Comparison of ENCODE assay signal across 17 mouse cellular contexts in genomic region chr10:34230121-34230675, GRCm38 (mm10).
"Had no signal": no experiment of that assay in that cellular context is flagged by ENCODE, and none has a peak within 500 bp of the region (broad histone marks: within the 10 kb centered on the region; RNA-seq: fewer than 3 reads in every experiment).

No protein-coding gene starts in this region.

- H3K4me2 ChIP-seq: limb, embryonic 12.5 days; liver, embryonic 13.5 days; lung, embryonic 15.5 days; midbrain, embryonic 12.5 days; neural tube, embryonic 15.5 days had no signal

- DNase-seq: kidney, adult 9 months; kidney, postnatal 10 days; kidney, postnatal 4 days; liver; liver, embryonic 13.5 days; liver, postnatal 0 days; lung, postnatal 14 days; right cerebral cortex, adult 18-20 months; right cerebral cortex, postnatal 25 days; thymus, postnatal 4 days had no signal

- ATAC-seq: liver, postnatal 0 days had no signal

- H3K9me3 ChIP-seq: limb, embryonic 12.5 days; liver, embryonic 13.5 days; lung, embryonic 15.5 days; megakaryocyte, embryonic 14.5 days; midbrain, embryonic 12.5 days; neural tube, embryonic 15.5 days had no signal

- H3K9ac ChIP-seq: limb, embryonic 12.5 days; liver, embryonic 13.5 days; liver, postnatal 0 days; lung, embryonic 15.5 days; midbrain, embryonic 12.5 days; neural tube, embryonic 15.5 days had no signal

- H3K4me1 ChIP-seq: limb, embryonic 12.5 days; lung, embryonic 15.5 days; midbrain, embryonic 12.5 days; neural tube, embryonic 15.5 days had no signal

- H3K36me3 ChIP-seq: limb, embryonic 12.5 days; liver, embryonic 13.5 days; lung, embryonic 15.5 days; midbrain, embryonic 12.5 days; neural tube, embryonic 15.5 days had no signal

- H3K27me3 ChIP-seq: limb, embryonic 12.5 days; liver, embryonic 13.5 days; lung, embryonic 15.5 days; midbrain, embryonic 12.5 days; neural tube, embryonic 15.5 days had no signal

- H3K27ac ChIP-seq: layer of hippocampus, adult 2 months; limb, embryonic 12.5 days; liver, embryonic 13.5 days; lung, embryonic 15.5 days; macrophage; midbrain, embryonic 12.5 days; neural tube, embryonic 15.5 days had no signal

- H3K4me3 ChIP-seq: layer of hippocampus, adult 2 months; limb, embryonic 12.5 days; liver, embryonic 13.5 days; lung, embryonic 15.5 days; megakaryocyte, embryonic 14.5 days; midbrain, embryonic 12.5 days; neural tube, embryonic 15.5 days had no signal
